Mouse (Mus musculus) embryonic stem cell, embryonic (primary cell): ENCODE measurements around the gene Grm3.

Source experiments
- CTCF ChIA-PET, 4 experiments: fragments of 300-600 bp in 2 of 4; fragments of 350-600 bp in 2 of 4; sonication (Branson Sonifier 250); formaldehyde crosslinking; loops; one replicate each; lab custom pipeline; 2022; ENCODE audit warnings: inconsistent platforms in 2 of 4; lab: Charles Lee
- POLR2A ChIA-PET, 4 experiments: fragments of 300-600 bp in 2 of 4; fragments of 350-600 bp in 2 of 4; sonication (Branson Sonifier 250); formaldehyde crosslinking; loops; one replicate each; lab custom pipeline; 2022; ENCODE audit warnings: antibody characterized with exemption in 4 of 4, inconsistent platforms in 1 of 4; lab: Charles Lee

Grm3 gene

DNA sequence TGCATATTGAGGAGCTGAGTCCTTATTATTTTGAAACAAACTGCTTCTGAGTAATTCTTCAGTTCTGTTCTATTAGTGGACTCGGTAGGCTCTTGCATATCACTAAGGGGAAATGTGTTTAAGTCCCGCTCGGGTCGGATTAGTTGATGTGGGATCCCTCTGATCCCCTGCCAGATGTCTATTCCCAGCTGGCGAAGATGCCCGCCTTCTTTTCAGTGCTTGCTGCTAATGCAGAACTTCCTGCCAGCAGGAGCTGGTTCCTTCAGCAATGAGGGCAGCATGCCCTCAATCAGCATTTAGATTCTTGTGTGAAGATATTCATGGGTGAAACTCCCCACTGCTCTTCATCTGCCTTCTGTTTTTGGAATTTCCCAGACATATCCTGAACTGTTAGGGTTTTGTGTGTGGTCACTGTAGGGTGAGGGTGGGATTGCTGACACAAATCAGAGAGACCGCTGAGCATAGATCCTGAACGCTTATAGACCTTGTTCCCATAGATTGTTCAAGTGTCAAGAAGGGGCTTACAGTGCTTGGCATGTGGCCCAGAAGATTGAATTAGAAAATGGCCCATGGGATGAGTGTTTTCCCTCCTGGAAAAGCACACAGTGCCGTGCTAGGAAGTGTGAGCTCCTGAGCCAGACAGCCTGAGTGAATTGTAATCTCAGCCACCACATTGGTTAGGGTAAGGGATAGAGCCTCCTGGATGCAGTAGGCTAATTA is 62.9 kb downstream of the Grm3 start:
- ChIA-PET CTCF (no interaction called here), POLR2A (no interaction called here)

DNA sequence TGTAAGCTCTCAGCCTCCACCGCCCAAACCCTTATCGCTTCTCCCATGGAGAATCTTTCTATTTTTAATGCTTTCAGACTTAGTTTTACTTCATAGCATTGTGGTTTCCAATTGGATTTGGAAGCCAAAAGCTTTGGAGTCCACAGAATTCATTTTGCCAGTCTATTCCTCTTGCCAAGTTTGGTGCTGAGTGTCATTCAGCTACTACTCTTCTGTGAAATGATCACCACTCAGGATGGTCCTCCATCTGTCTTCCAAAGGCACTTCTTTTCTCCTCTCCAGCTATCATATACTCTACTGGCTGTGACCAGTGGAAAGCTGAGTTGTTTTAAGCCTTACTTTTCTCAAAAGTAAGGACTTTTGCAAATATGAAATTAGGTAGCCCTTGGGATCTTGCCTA is 86.4 kb downstream of the Grm3 start:
- CTCF ChIA-PET = interaction anchor here in 2 of 4 experiments (0.6 kb wide), 2 partner anchors 12 to 950 kb away, joined by 3 read pairs; no protein-coding TSS in a partner anchor
- POLR2A ChIA-PET = no interaction called here

DNA sequence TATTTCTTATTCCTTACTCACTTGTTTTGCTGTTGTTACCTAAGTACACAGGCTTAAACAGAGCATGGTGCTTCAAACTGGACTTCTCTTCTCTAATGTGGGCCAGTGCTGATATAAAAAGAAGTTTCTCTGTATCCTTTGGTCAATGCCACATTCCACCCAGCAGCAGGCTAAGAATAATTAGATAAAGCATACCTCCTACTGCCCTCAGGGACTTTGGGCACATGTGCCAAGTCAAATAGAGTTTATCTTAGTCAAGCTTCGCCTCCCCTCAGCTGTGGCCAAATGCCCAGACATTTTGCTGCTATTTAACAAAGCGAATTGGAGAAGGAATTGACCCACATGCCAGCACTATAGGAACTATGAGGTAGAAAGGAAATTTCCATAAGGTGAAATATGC is 97.8 kb downstream of the Grm3 start:
- ChIA-PET CTCF (no interaction called here), POLR2A (no interaction called here)

DNA sequence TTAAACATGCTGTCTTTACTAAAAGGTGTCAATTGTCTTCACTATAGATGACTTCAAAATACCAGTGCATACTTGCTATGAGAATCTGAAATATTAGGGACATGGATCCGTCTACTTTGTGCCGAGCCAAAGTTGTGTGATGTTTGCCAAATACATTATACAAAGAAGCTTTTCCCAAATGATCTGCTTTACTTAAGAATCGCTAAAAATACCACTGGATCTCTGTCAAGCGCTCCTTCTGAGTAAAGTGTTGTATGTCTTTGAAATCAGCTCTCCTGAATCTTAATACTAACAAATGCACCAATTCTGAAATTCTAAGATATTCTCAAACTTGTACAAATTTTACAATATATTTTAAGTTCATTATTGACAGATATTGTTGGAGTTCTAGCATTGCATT is 100.6 kb downstream of the Grm3 start:
- POLR2A ChIA-PET = no interaction called here
- CTCF ChIA-PET = no interaction called here

DNA sequence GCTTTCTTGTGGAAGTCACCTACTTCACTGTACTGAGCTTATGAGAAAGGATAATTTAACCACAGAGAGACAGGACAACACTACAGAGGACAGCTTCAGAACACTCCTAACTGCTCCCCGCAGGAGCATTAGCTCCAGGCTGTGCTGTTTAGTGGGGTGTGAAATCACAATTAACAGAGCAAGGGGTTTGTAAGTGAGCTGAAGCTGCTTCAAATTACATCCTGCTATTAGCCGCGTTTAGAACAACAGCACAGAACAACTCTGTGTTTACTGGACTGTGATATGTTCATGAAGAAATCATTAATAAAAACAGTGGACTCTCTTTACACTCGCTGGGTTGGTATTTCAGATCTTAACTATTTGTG is 101.9 kb downstream of the Grm3 start:
- ChIA-PET POLR2A (no interaction called here), CTCF (no interaction called here)

DNA sequence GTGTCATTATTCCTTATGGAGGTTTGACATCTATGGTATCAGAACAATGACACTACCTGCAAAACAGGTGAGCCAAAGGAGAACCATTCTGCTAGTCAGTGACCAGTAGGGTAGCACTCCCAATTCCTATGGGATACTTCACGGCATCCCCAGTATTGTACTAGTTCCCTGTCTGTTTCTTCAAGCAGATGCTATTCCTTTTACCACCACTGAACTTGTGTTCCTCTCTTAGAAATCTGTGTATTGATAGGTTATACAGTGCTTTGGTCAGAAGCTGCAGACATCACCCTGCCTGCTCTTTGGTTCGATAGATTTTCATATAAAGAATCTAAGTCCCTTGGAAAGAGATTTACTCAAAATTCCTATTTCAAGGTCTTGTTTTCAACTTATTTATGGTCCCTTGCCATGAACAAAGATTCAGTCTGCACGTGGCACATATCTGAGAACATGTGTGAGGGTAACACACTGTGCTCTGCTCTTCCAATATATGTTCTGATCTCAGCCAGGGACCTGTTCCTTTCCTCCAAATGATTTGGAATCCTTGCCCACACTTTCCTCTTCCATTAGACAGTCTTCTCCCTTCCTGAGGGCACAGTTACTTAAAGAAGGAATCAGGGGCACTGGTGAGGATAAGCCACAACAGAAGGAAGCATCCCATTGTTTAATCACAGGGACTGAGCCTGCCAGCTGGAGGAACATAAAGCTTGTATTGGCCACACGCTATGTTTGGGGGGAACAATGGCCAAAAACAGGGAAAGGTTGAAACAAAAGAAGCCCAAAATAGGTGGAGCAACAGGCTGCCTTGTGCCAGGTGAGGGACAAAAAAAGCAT is 102.5 kb downstream of the Grm3 start:
- ChIA-PET CTCF (no interaction called here), POLR2A (no interaction called here)

DNA sequence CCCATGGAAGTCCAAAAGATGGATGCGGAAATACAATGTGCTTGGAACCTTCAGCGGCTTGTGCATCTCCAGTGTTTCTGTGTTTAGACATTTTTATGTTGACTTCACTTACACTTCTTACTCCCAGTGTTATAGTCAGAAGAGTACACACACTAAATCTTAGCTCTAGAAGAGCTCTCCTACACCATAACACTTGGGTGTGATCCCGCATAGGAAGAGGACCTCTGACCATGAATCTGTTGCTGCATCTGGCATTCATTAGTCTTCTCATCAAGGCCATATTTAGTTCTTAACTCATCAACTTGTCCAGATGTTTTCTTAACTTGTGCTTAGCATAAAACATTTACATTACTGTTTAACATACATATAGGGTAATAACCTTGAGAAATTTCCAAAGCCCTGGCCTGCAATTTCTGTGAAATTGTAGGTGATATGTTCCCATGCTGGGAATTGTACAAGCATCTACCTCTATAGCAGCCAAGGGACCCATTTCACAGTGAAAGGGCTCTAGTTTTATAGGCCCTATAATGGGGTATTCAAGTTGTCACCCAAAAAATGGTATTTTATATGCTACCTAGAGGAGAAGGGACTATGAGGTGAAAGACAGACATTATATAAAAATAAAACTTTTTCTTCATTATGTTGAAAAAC is 103.4 kb downstream of the Grm3 start:
- POLR2A ChIA-PET = no interaction called here
- CTCF ChIA-PET = no interaction called here

DNA sequence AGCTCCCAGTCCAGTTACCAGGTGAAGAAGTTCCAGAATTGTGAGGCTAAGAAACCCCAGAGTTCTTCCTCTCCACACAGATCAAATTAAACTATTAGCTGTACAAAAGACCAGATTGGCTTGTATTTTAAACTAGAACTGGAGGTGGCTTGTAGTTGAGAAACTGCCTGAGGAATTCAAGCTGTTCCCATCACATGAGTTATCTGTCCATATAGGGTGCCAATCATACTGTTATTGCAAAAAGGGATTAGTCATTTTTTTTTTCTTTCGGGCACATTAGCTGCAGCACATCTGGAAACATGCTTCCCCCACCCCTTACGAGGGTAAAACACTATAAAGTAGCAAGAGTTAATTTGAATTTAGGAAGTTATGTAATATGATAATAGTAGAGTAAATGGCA is 145.9 kb downstream of the Grm3 start:
- POLR2A ChIA-PET = interaction anchor here in 1 of 4 experiments (1.7 kb wide), 1 partner anchor 9 kb away, joined by 4 read pairs; no protein-coding TSS in a partner anchor
- CTCF ChIA-PET = no interaction called here

DNA sequence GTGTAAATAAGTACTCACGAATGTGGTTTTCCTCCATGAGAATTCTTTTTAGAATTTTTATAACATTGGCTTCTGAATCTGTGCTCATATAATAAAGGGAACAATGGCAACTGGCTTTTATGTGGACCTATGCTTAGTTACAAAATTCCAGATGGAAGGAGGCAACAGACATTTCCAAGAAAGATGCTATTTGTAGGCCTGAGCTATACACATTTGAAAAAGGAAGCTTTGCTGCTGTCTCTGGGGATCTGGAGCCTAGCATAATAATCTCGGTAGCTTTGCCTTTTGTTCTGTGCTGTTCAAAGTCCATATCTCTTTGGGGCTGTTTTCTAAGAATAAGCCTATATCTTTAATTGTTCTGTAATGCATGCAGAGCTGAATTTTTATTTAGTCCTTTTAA is 146.4 kb downstream of the Grm3 start:
- ChIA-PET CTCF (no interaction called here), POLR2A (interaction anchor here in 1 of 4 experiments (1.7 kb wide), 1 partner anchor 10 kb away, joined by 4 read pairs; no protein-coding TSS in a partner anchor)

DNA sequence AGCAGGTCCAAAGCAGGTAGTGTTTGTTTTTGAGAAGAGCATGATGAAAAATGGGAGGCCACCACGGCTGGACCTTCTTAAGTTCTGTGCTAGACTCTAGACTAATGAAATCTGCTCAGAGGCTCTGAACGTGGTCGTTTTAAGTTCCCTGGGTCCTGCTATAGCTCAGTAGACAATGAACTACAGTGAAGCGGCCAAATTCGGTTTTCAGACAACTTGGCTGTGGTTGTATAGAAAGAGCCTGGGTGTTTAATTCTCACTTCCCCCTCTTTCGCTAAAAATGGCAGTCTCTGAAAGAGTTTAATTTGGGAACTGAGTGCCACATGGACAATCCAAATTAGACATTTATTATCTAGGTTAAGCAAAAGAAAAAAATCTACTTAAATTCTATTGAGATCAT is 154.0 kb downstream of the Grm3 start:
- CTCF ChIA-PET = no interaction called here
- POLR2A ChIA-PET = interaction anchor here in 1 of 4 experiments (0.6 to 1.3 kb wide), 2 partner anchors 12 to 22 kb away, joined by 4 read pairs; no protein-coding TSS in a partner anchor

DNA sequence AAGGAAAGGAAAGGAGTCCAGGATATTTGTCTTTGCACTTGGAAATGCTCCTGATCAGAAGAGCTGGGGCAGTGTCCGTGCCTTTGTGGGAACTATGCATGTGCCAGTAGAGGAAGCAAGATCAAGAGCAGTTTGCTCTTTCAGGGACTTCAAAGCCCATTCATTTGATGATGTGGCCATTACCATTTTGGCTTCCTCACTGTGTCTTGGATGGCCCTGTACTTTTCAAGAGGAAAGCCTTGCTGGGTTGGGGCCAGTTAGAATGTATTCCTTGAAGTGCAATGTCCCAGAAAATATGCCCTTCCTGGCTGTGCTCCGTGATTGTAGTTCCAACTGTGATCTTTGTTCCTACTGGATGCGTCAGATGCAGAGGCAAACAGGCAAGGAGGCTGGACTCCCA is 167.3 kb downstream of the Grm3 start:
- POLR2A ChIA-PET = interaction anchor here in 2 of 4 experiments (0.7 to 1.4 kb wide), 2 partner anchors 13 to 214 kb away, joined by 3 to 4 read pairs; no protein-coding TSS in a partner anchor

DNA sequence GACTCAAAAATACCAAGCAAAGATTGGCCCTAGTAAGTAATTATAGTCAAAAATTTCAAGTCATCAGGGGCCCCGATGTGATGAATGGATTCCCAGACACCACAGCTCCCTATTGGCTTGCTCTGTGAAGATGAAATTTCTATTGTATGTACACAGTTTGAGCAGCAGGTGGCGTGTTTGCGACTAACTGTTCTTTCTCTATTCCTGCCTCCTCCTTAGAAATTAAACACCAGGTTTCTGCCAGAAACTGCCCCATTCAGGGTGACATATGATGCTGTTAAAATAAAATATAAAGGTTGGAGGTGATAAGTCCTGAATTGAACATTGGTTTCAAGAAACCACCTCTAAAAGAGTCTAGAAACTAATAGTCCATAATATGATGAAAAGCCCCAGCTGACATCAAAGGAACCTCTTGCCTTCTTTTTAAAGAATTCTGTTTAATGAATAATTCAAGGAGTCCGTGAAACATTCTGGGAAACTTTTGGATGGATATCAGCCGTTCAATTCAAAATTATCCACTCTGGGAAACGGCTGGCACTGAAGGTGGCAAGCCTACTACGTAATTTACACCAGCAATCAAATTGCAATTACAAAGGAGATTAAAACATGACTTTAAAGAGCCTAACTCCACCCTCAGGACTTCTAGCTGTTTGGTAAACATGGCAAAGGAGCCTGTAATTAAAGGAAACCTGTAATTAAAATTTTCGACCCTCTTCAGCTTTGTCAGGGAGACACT is 184.0 kb downstream of the Grm3 start:
- ChIA-PET POLR2A (no interaction called here), CTCF (interaction anchor here in 2 of 4 experiments (0.7 to 1.3 kb wide), 4 partner anchors 15 to 162 kb away, joined by 3 to 4 read pairs (median 4); no protein-coding TSS in a partner anchor)

More for the DNA sequence above, 167.3 kb downstream of the Grm3 start:
- CTCF ChIA-PET = no interaction called here

DNA sequence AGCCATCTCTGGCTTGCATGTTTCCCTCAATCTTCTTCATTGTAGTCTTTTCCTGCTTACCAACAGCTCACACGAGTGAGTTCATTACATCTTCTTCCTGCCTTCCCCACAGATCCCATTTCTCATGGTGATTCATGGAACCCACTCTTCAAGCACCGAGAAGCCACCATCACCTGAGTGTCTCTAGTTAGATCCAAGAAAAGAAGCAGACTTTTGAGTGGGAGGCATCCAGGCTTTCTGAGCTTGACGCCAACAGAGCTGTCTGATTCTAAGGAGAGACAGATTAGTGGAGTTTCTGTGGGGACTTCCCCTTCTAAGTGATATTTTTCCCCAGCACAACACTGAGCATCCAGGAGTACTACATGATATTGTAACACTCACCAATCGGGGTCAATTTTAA is 199.5 kb downstream of the Grm3 start:
- POLR2A ChIA-PET = no interaction called here

DNA sequence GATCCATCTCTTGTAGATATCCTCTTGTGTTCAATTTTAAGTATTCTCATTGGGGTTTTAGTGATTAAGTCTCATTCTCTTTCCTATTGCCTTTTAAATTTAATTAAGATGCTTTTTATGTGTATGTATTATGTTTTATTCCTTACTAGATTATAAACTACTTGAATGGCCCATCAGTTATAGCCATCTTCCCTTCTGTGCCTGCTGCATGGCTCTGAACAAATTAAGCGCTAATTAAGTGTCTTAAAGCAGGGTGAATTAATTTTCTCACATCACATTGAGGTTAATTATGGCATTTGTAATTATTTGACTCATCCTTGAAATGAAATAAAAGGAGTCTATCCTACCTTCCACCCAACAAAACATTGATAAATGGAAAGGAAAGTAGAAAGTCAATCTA is 213.9 kb downstream of the Grm3 start:
- ChIA-PET POLR2A (no interaction called here), CTCF (no interaction called here)

More for the DNA sequence above, 199.5 kb downstream of the Grm3 start:
- CTCF ChIA-PET = no interaction called here

DNA sequence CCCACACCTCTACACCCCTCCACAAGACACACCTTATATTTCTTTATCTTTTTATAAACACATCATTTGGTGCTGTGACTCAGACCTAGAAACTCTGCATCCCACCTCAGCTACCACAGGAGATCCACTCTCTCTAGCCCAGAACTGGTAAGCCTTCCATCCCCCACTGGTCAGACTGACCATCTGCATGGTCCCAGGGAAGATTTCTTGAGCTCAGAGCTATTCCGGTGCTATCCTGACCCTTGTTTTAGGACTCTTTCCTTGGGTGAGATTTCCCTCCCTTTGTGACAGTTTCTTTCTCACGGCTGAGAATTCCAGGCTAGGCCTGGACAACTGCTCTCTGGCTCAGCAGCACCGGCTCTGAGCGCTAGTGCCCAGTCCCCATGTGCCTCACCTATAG is 227.7 kb downstream of the Grm3 start:
- ChIA-PET POLR2A (no interaction called here), CTCF (no interaction called here)

DNA sequence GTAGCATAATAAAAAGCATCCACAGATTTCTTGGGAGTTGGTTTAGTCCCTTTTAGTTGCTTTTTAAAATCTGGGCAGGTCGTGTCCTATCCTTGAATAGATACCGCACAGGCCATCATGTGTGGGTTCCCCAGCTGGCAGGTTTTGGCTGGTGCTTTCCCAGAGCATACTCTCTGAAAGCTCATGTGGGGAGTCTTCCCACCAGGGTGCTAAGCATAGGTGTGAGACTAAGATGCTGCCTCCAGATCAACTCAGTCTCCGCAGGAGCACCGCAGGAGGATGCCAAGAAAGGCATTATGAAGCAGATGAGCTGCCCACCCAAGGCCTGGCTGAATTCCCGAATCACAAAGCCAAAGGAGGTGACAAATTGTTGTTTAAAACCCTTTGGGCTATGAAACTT is 229.5 kb downstream of the Grm3 start:
- CTCF ChIA-PET = no interaction called here

DNA sequence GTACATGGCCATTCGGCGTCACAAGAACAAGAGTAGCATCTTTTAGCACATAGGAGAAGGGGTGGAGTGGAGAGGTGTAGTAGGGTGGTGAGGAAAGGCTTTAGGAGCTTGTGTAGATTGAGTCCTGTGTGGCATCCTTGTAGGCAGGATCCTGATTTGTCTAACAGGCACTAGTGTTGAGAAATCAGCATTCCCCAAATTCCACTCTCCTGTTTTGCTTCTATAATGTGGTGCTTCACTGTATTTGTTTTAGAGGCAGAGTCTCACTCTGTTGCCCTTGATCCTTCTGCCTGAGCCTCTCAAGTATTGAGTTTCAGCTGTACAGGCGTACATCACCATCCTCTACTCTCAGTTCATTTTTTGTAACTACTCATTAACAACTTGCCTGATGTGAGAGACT is 247.4 kb downstream of the Grm3 start:
- CTCF ChIA-PET = no interaction called here
- POLR2A ChIA-PET = no interaction called here

More for the DNA sequence above, 229.5 kb downstream of the Grm3 start:
- POLR2A ChIA-PET = no interaction called here

DNA sequence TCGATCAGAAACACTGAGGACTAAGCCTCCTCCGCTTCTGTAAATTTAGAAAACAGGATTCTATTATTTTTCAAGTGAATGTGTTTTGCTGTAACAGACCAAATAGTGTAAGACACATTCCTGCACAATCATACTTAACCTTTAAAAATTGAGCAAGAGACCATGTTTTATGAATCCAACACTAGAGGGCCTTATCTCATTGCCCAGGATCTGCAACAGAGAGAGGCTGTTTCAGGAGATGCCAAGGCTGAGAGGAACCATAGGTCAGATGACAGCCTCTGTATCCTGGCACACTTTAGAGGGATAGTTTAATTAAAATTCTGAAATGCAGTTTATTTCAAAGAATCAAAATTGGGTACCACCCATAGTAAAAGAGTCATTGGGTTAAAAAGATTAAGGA is 271.7 kb downstream of the Grm3 start:
- POLR2A ChIA-PET = no interaction called here
- CTCF ChIA-PET = no interaction called here

DNA sequence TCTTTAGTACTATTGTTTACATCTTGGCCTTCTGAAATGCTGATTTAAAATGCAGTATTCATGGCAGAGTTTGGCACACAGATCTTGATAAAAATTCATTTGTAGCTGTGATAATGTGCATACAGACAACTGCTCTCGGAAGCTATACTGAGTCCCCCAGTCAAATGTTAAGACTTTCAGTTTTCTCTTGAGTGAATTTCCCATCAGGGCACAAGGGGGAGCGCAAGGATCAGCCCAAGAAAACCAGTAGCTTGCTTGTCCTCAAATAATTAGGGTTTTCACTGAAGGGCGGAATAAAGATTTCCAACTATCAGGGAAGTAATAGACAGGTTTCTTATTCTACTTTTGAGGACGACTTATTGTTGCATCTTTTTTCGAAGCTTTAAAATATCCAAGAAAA is 275.4 kb downstream of the Grm3 start:
- ChIA-PET CTCF (no interaction called here), POLR2A (no interaction called here)
